Comparison of ENCODE assay signal across 27 mouse cellular contexts in genomic region chr4:129565139-129565538, GRCm38 (mm10). TPM values are rescaled to one million over a fixed set of nuclear protein-coding genes. Genes with fewer than 3 reads are reported as not detected.
DNase-seq lines count a peak whose midpoint lies in the region; ATAC-seq lines count a peak whose summit lies in the region.
"Had no signal": no experiment of that assay in that cellular context is flagged by ENCODE, and none has a peak within 500 bp of the region (broad histone marks: within the 10 kb centered on the region; RNA-seq: fewer than 3 reads in every experiment).

No protein-coding gene starts in this region.

- peak; percentile 52 for DNase-seq in CD4-positive, CD25-positive, alpha-beta regulatory T cell, adult 2 months (ENCODE audit: low read depth, low spot score)
- DNase-seq in T-cell, adult 2 months (ENCODE audit: low spot score) = peak; percentile 62
- DNase-seq in left cerebral cortex, postnatal 4 days = no peak
- DNase-seq in adrenal gland, postnatal 36 days = no peak
- DNase-seq: adrenal gland, postnatal 10 days; B cell, adult 2 months; cerebellum, adult 11 months; cerebellum, adult 8-10 months; cerebellum, postnatal 10 days; cerebellum, postnatal 36 days; embryo, embryonic 11 days; gastrocnemius, postnatal 10 days; gastrocnemius, postnatal 36 days; heart, adult 2 months; heart, postnatal 14 days; kidney, adult 18-20 months had no signal

- ATAC-seq in inflammation-experienced regulatory T-cells, adult 6 months = peak; percentile 62
- no peak for ATAC-seq in megakaryocyte progenitor cell, adult 5-6 weeks (replicated peaks; ENCODE audit: poor library complexity)
- ATAC-seq: forebrain, embryonic 13.5 days; forebrain, embryonic 16.5 days; intestine, embryonic 16.5 days; Patski had no signal

- intact Hi-C loops in left cerebral cortex, postnatal 4 days (cut with DNase I) = no loop called here

RNA-seq across cellular contexts. Expression of gene Lck, which starts 8.3 kb away (rescaled TPM):
- polyA plus RNA-seq in inflammation-experienced regulatory T-cells, adult 6 months (2017; shearing (Covaris generic)) = 1,000 to 10,000 TPM; 1,449 to 1,788 (median 1,727) TPM
- total RNA-seq in left cerebral cortex, postnatal 4 days (2021) = 10 to 100 TPM; 14.1 to 15.2 TPM
- 1 to 10 TPM; 2.7 to 5.2 TPM for total RNA-seq in adrenal gland, postnatal 36 days (2021)
- total RNA-seq in megakaryocyte progenitor cell, adult 5-6 weeks (2015) = 1.2 and 2.7 TPM in 2 replicates
- total RNA-seq in megakaryocyte progenitor cell, adult 5-6 weeks (2017) = 3.5 and 4.4 TPM in 2 replicates
- total RNA-seq: gastrocnemius, adult 18-20 months had no signal

RNA-seq across cellular contexts. Expression of gene Fam167b, which starts 13.2 kb away (rescaled TPM):
- under 1 TPM in 2 of 3 experiments, not detected in 1; 0.97 to 0.98 TPM for polyA plus RNA-seq in inflammation-experienced regulatory T-cells, adult 6 months (2017; shearing (Covaris generic))
- not detected for total RNA-seq in left cerebral cortex, postnatal 4 days (2021)
- total RNA-seq in adrenal gland, postnatal 36 days (2021) = 10 to 100 TPM; 41.9 to 46.2 TPM
- not detected in 2 replicates for total RNA-seq in megakaryocyte progenitor cell, adult 5-6 weeks (2015)
- total RNA-seq in megakaryocyte progenitor cell, adult 5-6 weeks (2017) = not detected in 2 replicates
- total RNA-seq: G1E; gastrocnemius, adult 18-20 months; gastrocnemius, postnatal 36 days; granulocyte monocyte progenitor cell, adult 5-6 weeks; hematopoietic stem cell, adult 5-6 weeks had no signal
- polyA plus RNA-seq: erythroblast, embryonic 14.5 days; G1E; Patski had no signal

RNA-seq across cellular contexts. Expression of gene Hdac1, which starts 22.6 kb away (rescaled TPM):
- 100 to 1,000 TPM; 256 to 267 (median 261) TPM for polyA plus RNA-seq in inflammation-experienced regulatory T-cells, adult 6 months (2017; shearing (Covaris generic))
- 10 to 100 TPM; 39.8 to 43.5 TPM for total RNA-seq in left cerebral cortex, postnatal 4 days (2021)
- 10 to 100 TPM; 49.2 to 59.8 TPM for total RNA-seq in adrenal gland, postnatal 36 days (2021)
- total RNA-seq in megakaryocyte progenitor cell, adult 5-6 weeks (2015) = 114 and 119 TPM in 2 replicates
- 58.5 and 79.7 TPM in 2 replicates for total RNA-seq in megakaryocyte progenitor cell, adult 5-6 weeks (2017)

RNA-seq across cellular contexts. Expression of gene Eif3i, which starts 35.3 kb away (rescaled TPM):
- 100 to 1,000 TPM; 335 to 403 (median 335) TPM for polyA plus RNA-seq in inflammation-experienced regulatory T-cells, adult 6 months (2017; shearing (Covaris generic))
- total RNA-seq in left cerebral cortex, postnatal 4 days (2021) = 100 to 1,000 TPM; 137 to 143 TPM
- 100 to 1,000 TPM; 187 to 192 TPM for total RNA-seq in adrenal gland, postnatal 36 days (2021)
- 405 and 434 TPM in 2 replicates for total RNA-seq in megakaryocyte progenitor cell, adult 5-6 weeks (2015)
- total RNA-seq in megakaryocyte progenitor cell, adult 5-6 weeks (2017) = 298 and 336 TPM in 2 replicates

RNA-seq across cellular contexts. Expression of gene Tmem234, which starts 35.3 kb away (rescaled TPM):
- polyA plus RNA-seq in inflammation-experienced regulatory T-cells, adult 6 months (2017; shearing (Covaris generic)) = 100 to 1,000 TPM; 283 to 327 (median 313) TPM
- total RNA-seq in left cerebral cortex, postnatal 4 days (2021) = 100 to 1,000 TPM in 1 of 2 experiments, 10 to 100 TPM in 1; 99.9 to 102 TPM
- total RNA-seq in adrenal gland, postnatal 36 days (2021) = 10 to 100 TPM; 93.0 to 96.7 TPM
- 97.2 and 104 TPM in 2 replicates for total RNA-seq in megakaryocyte progenitor cell, adult 5-6 weeks (2015)
- 100 and 123 TPM in 2 replicates for total RNA-seq in megakaryocyte progenitor cell, adult 5-6 weeks (2017)

Comparison
In these comparisons a context has a peak if more than half of its experiments do, and no peak if none do; other contexts are left out.
1. DNase-seq: peak in CD4-positive, CD25-positive, alpha-beta regulatory T cell, adult 2 months (single experiment) and T-cell, adult 2 months (single experiment); none in left cerebral cortex, postnatal 4 days (single experiment) and adrenal gland, postnatal 36 days (0 of 2).
2. RNA of gene Fam167b, which starts 13.2 kb away (total RNA-seq): 41.9 to 46.2 TPM in adrenal gland, postnatal 36 days; not detected in left cerebral cortex, postnatal 4 days and not detected in megakaryocyte progenitor cell, adult 5-6 weeks; every median in the first group is over 10 times any median in the second.